Mouse (Mus musculus): ENCODE measurements around the gene Capn12.

- TF ChIP-seq CTCF (IDR thresholded peaks at IDR 0.05; ENCODE audit: low read depth) (no peak), EP300 (IDR thresholded peaks at IDR 0.05; ENCODE audit: low read depth) (no peak)
Observed at GRCm38 (mm10) chr7:28862817-28863499, 18.3 kb upstream of the Capn12 start.

Data from liver, embryonic 14.5 days (tissue).